Mouse (Mus musculus): ENCODE data around the gene Sat2. TPM values are rescaled to one million over a fixed set of nuclear protein-coding genes. Genes with fewer than 3 reads are reported as not detected.

Gene Sat2
- polyA plus RNA-seq, 1 experiment from 2014 or later: 24.3 TPM

GRCm38 (mm10) chr11:69662213-69662966 is 40.6 kb downstream of the Sat2 start, which contains the start of gene Mpdu1:
Gene Mpdu1, minus strand, starts transcription at chr11:69662642.
- peak within 1 kb of the TSS; percentile 58 for H3K4me2 ChIP-seq
- H3K4me1 ChIP-seq (replicated peaks): peaks cover 17% of the 10 kb centered on the region
- WGBS: under 1% methylated on average over 48 of the region's 48 CpGs
- peak within 1 kb of the TSS; percentile 97 for H3K27ac ChIP-seq
- H3K9me3 ChIP-seq: no peaks in the 10 kb centered on the region
- ATAC-seq (ENCODE audit: insufficient number of reproducible peaks, insufficient read depth, low FRiP score, low TSS enrichment, low read depth): peak; percentile 93
- no peaks in the 10 kb centered on the region for H3K27me3 ChIP-seq
- H3K4me3 ChIP-seq (replicated peaks): peak within 1 kb of the TSS; percentile 52
- H3K9ac ChIP-seq (replicated peaks): peak within 1 kb of the TSS; percentile 64
- H3K36me3 ChIP-seq: peaks cover 57% of the 10 kb centered on the region

GRCm38 (mm10) chr11:69662967-69663671 is 41.3 kb downstream of the Sat2 start:
- H3K36me3 ChIP-seq: peaks cover 57% of the 10 kb centered on the region
- H3K4me1 ChIP-seq (replicated peaks): peaks cover 17% of the 10 kb centered on the region
- 71% methylated on average over 13 of the region's 13 CpGs for WGBS
- peak overlapping the region; percentile 52 for H3K4me3 ChIP-seq (replicated peaks)
- H3K27me3 ChIP-seq: no peaks in the 10 kb centered on the region
- peak overlapping the region; percentile 97 for H3K27ac ChIP-seq
- H3K9me3 ChIP-seq: no peaks in the 10 kb centered on the region
- peak overlapping the region; percentile 58 for H3K4me2 ChIP-seq
- peak overlapping the region; percentile 64 for H3K9ac ChIP-seq (replicated peaks)
- peak; percentile 3; the same call in 1 of the 2 replicates for ATAC-seq (ENCODE audit: insufficient number of reproducible peaks, insufficient read depth, low FRiP score, low TSS enrichment, low read depth)

- H3K27ac ChIP-seq: peak overlapping the region; percentile 97; the same call in 1 of the 2 replicates
- no peak for ATAC-seq (ENCODE audit: insufficient number of reproducible peaks, insufficient read depth, low FRiP score, low TSS enrichment, low read depth)
- H3K36me3 ChIP-seq: peaks cover 57% of the 10 kb centered on the region
- 86% methylated on average over 6 of the region's 6 CpGs for WGBS
- H3K4me1 ChIP-seq (replicated peaks): peaks cover 17% of the 10 kb centered on the region
- no peak overlapping the region for H3K9ac ChIP-seq (replicated peaks)
- no peaks in the 10 kb centered on the region for H3K27me3 ChIP-seq
- no peak overlapping the region for H3K4me3 ChIP-seq (replicated peaks)
- H3K9me3 ChIP-seq: no peaks in the 10 kb centered on the region
- H3K4me2 ChIP-seq: no peak overlapping the region
Measured at GRCm38 (mm10) chr11:69663795-69664194, 42.0 kb downstream of the Sat2 start.

GRCm38 (mm10) chr11:69664841-69665240 is 43.0 kb downstream of the Sat2 start:
- H3K36me3 ChIP-seq: peaks cover 60% of the 10 kb centered on the region
- H3K9ac ChIP-seq (replicated peaks): no peak overlapping the region
- no peak overlapping the region for H3K4me3 ChIP-seq (replicated peaks)
- no peaks in the 10 kb centered on the region for H3K9me3 ChIP-seq
- no peak for ATAC-seq (ENCODE audit: insufficient number of reproducible peaks, insufficient read depth, low FRiP score, low TSS enrichment, low read depth)
- 92% methylated on average over 7 of the region's 7 CpGs for WGBS
- H3K27ac ChIP-seq: 0 out of 2 replicates have a peak overlapping the region, but pooled peaks have one; percentile 9
- H3K4me2 ChIP-seq: no peak overlapping the region
- peaks cover 25% of the 10 kb centered on the region for H3K4me1 ChIP-seq (replicated peaks)
- H3K27me3 ChIP-seq: no peaks in the 10 kb centered on the region

GRCm38 (mm10) chr11:69665457-69665960 is 43.7 kb downstream of the Sat2 start:
- Histone ChIP-seq H3K9ac (replicated peaks) (no peak overlapping the region), H3K27ac (peak overlapping the region; percentile 50; the same call in 1 of the 2 replicates), H3K4me3 (replicated peaks) (0 out of 2 replicates have a peak overlapping the region, but pooled peaks have one; percentile 12), H3K36me3 (peaks cover 67% of the 10 kb centered on the region), H3K4me2 (no peak overlapping the region), H3K9me3 (no peaks in the 10 kb centered on the region), H3K27me3 (no peaks in the 10 kb centered on the region), H3K4me1 (replicated peaks) (peaks cover 32% of the 10 kb centered on the region)
- WGBS: 74% methylated on average over 9 of the region's 9 CpGs
- no peak for ATAC-seq (ENCODE audit: insufficient number of reproducible peaks, insufficient read depth, low FRiP score, low TSS enrichment, low read depth)

GRCm38 (mm10) chr11:69665961-69666664 is 44.3 kb downstream of the Sat2 start, which contains the start of gene Cd68:
Gene Cd68, minus strand, starts transcription at chr11:69666153.
- Histone ChIP-seq H3K9me3 (no peaks in the 10 kb centered on the region), H3K27me3 (no peaks in the 10 kb centered on the region), H3K4me1 (replicated peaks) (peaks cover 32% of the 10 kb centered on the region), H3K4me2 (no peak within 1 kb of the TSS), H3K9ac (replicated peaks) (no peak within 1 kb of the TSS), H3K27ac (peak within 1 kb of the TSS; percentile 50; the same call in 1 of the 2 replicates), H3K36me3 (peaks cover 72% of the 10 kb centered on the region), H3K4me3 (replicated peaks) (peak within 1 kb of the TSS; percentile 12)
- 30% methylated on average over 7 of the region's 7 CpGs for WGBS
- ATAC-seq (ENCODE audit: insufficient number of reproducible peaks, insufficient read depth, low FRiP score, low TSS enrichment, low read depth): no peak

- Histone ChIP-seq H3K36me3 (peaks cover 72% of the 10 kb centered on the region), H3K4me2 (no peak overlapping the region), H3K9ac (replicated peaks) (no peak overlapping the region), H3K27ac (no peak overlapping the region), H3K4me3 (replicated peaks) (peak overlapping the region; percentile 12), H3K4me1 (replicated peaks) (peaks cover 27% of the 10 kb centered on the region), H3K9me3 (no peaks in the 10 kb centered on the region), H3K27me3 (no peaks in the 10 kb centered on the region)
- ATAC-seq (ENCODE audit: insufficient number of reproducible peaks, insufficient read depth, low FRiP score, low TSS enrichment, low read depth): no peak
- WGBS: 86% methylated on average over 3 of the region's 3 CpGs
Measured at GRCm38 (mm10) chr11:69666665-69667005, 44.8 kb downstream of the Sat2 start.

- peaks cover 78% of the 10 kb centered on the region for H3K36me3 ChIP-seq
- peak overlapping the region; percentile 98 for H3K4me2 ChIP-seq
- peak overlapping the region; percentile 100 for H3K4me3 ChIP-seq (replicated peaks)
- no peaks in the 10 kb centered on the region for H3K27me3 ChIP-seq
- peak overlapping the region; percentile 99 for H3K9ac ChIP-seq (replicated peaks)
- H3K9me3 ChIP-seq: no peaks in the 10 kb centered on the region
- ATAC-seq (ENCODE audit: insufficient number of reproducible peaks, insufficient read depth, low FRiP score, low TSS enrichment, low read depth): peak; percentile 30; the same call in 1 of the 2 replicates
- under 1% methylated on average over 60 of the region's 61 CpGs for WGBS
- peak overlapping the region; percentile 97 for H3K27ac ChIP-seq
- peaks cover 22% of the 10 kb centered on the region for H3K4me1 ChIP-seq (replicated peaks)
Measured at GRCm38 (mm10) chr11:69670786-69671725, 49.2 kb downstream of the Sat2 start.

- Histone ChIP-seq H3K9ac (replicated peaks) (peak overlapping the region; percentile 99), H3K9me3 (no peaks in the 10 kb centered on the region), H3K4me2 (peak overlapping the region; percentile 98), H3K36me3 (peaks cover 78% of the 10 kb centered on the region), H3K4me3 (replicated peaks) (peak overlapping the region; percentile 100), H3K4me1 (replicated peaks) (peaks cover 22% of the 10 kb centered on the region), H3K27me3 (no peaks in the 10 kb centered on the region), H3K27ac (peak overlapping the region; percentile 97)
- under 1% methylated on average over 43 of the region's 43 CpGs for WGBS
- peak; percentile 21 for ATAC-seq (ENCODE audit: insufficient number of reproducible peaks, insufficient read depth, low FRiP score, low TSS enrichment, low read depth)
Measured at GRCm38 (mm10) chr11:69671726-69672124, 49.9 kb downstream of the Sat2 start.

- peak; percentile 98 for ATAC-seq (ENCODE audit: insufficient number of reproducible peaks, insufficient read depth, low FRiP score, low TSS enrichment, low read depth)
- peak within 1 kb of the TSS; percentile 98 for H3K4me2 ChIP-seq
- H3K36me3 ChIP-seq: peaks cover 80% of the 10 kb centered on the region
- peak within 1 kb of the TSS; percentile 97 for H3K27ac ChIP-seq
- H3K4me3 ChIP-seq (replicated peaks): peak within 1 kb of the TSS; percentile 100
- no peaks in the 10 kb centered on the region for H3K9me3 ChIP-seq
- H3K4me1 ChIP-seq (replicated peaks): peaks cover 22% of the 10 kb centered on the region
- no peaks in the 10 kb centered on the region for H3K27me3 ChIP-seq
- peak within 1 kb of the TSS; percentile 99 for H3K9ac ChIP-seq (replicated peaks)
- WGBS: under 1% methylated on average over 36 of the region's 36 CpGs
Measured at GRCm38 (mm10) chr11:69672211-69672706, 50.4 kb downstream of the Sat2 start, which contains the start of gene Eif4a1. Gene Eif4a1, minus strand, starts transcription at chr11:69672423.

Data from limb, embryonic 12.5 days (tissue).